Mouse (Mus musculus): ENCODE measurements at regions not wholly inside any gene's neighbourhood (a gene's known extent, or its start where the extent isn't known, plus 50 kb on each side); places are given as distances from the start of the nearest gene placed in this dataset.
A peak's percentile ranks its signal among the peaks of the same experiment; 100 is the strongest.
"Not testable (repeated sequence)": the region's sequence is repeated elsewhere in the genome, so short reads cannot be mapped to it uniquely, and the experiment has no call there.

DNA sequence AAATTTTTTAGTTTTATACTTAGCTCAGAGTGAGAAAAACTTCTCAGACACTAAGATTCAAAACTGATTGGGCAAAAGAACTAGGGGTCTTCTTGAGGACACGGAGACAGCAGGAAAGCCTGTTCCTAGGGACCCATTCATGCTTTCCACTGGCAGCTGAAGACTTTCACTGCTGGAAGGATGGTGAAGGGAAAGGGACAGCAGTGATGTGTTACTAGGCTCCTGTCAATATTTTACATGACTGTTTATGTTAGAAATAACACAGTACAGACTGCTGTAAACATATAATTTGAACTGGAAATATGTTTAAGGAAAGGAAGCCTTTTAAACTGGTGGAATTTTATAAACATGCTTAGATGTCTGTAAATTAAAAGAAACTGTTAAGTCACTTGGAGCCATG is 537.0 kb downstream of the Sema5a start:
- peak overlapping the region; percentile 32; the same call in 1 of the 2 replicates for H3K4me3 ChIP-seq (ENCODE audit: low read depth, low read length)
- H3K36me3 ChIP-seq (ENCODE audit: control insufficient read depth, insufficient read depth, low read length); H3K9me3 ChIP-seq (ENCODE audit: control insufficient read depth, low read length); H3K4me1 ChIP-seq (replicated peaks; ENCODE audit: control insufficient read depth, insufficient read depth); H3K9ac ChIP-seq (ENCODE audit: low read length); DNase-seq (ENCODE audit: low spot score); ATAC-seq (ENCODE audit: low FRiP score, low TSS enrichment); H3K27me3 ChIP-seq (ENCODE audit: control insufficient read depth, insufficient read depth, low read length); H3K27ac ChIP-seq (replicated peaks): not testable (repeated sequence)
- peak overlapping the region; percentile 55; the same call in 1 of the 2 replicates for H3K4me2 ChIP-seq (replicated peaks; ENCODE audit: low read depth)
- 39% methylated on average over 1 of the region's 1 CpGs for WGBS

- no peak overlapping the region for H3K4me2 ChIP-seq (replicated peaks; ENCODE audit: low read depth)
- no peak for DNase-seq (ENCODE audit: low spot score)
- TF ChIP-seq CTCF (IDR thresholded peaks at IDR 0.05; ENCODE audit: low read depth) (no peak), EP300 (optimal IDR thresholded peaks at IDR 0.05) (no peak)
- whole genome bisulfite sequencing = 83% methylated on average over 1 of the region's 1 CpGs
- ATAC-seq (ENCODE audit: low FRiP score, low TSS enrichment) = no peak
- 0 out of 2 replicates have a peak, but pooled peaks cover 7% of the 10 kb centered on the region for H3K36me3 ChIP-seq (ENCODE audit: control insufficient read depth, insufficient read depth, low read length)
- H3K4me1 ChIP-seq (replicated peaks; ENCODE audit: control insufficient read depth, insufficient read depth) = no peaks in the 10 kb centered on the region
- no peak overlapping the region for H3K27ac ChIP-seq (replicated peaks)
- H3K9ac ChIP-seq (ENCODE audit: low read length) = no peak overlapping the region
- H3K9me3 ChIP-seq (ENCODE audit: control insufficient read depth, low read length) = no peaks in the 10 kb centered on the region
- H3K4me3 ChIP-seq (ENCODE audit: low read depth, low read length) = no peak overlapping the region
- H3K27me3 ChIP-seq (ENCODE audit: control insufficient read depth, insufficient read depth, low read length) = no peaks in the 10 kb centered on the region
Observed at GRCm38 (mm10) chr15:32799222-32799621, 554.6 kb downstream of the Sema5a start.

GRCm38 (mm10) chr15:32810849-32811632 is 566.4 kb downstream of the Sema5a start:
- Histone ChIP-seq H3K27me3 (ENCODE audit: control insufficient read depth, insufficient read depth, low read length) (no peaks in the 10 kb centered on the region), H3K27ac (replicated peaks) (no peak overlapping the region), H3K4me2 (replicated peaks; ENCODE audit: low read depth) (no peak overlapping the region), H3K9me3 (ENCODE audit: control insufficient read depth, low read length) (no peaks in the 10 kb centered on the region), H3K4me1 (replicated peaks; ENCODE audit: control insufficient read depth, insufficient read depth) (no peaks in the 10 kb centered on the region), H3K36me3 (ENCODE audit: control insufficient read depth, insufficient read depth, low read length) (no peaks in the 10 kb centered on the region), H3K9ac (ENCODE audit: low read length) (no peak overlapping the region), H3K4me3 (ENCODE audit: low read depth, low read length) (no peak overlapping the region)
- ATAC-seq (ENCODE audit: low FRiP score, low TSS enrichment) (no peak), DNase-seq (ENCODE audit: low spot score) (no peak)
- TF ChIP-seq CTCF (IDR thresholded peaks at IDR 0.05; ENCODE audit: low read depth) = no peak
- no peak for TF ChIP-seq EP300 (optimal IDR thresholded peaks at IDR 0.05)
- WGBS = 53% methylated on average over 2 of the region's 2 CpGs

GRCm38 (mm10) chr15:32839966-32840365 is 595.4 kb downstream of the Sema5a start:
- ATAC-seq (ENCODE audit: low FRiP score, low TSS enrichment) (no peak), DNase-seq (ENCODE audit: low spot score) (no peak)
- Histone ChIP-seq H3K9me3 (ENCODE audit: control insufficient read depth, low read length) (no peaks in the 10 kb centered on the region), H3K4me2 (replicated peaks; ENCODE audit: low read depth) (no peak overlapping the region), H3K36me3 (ENCODE audit: control insufficient read depth, insufficient read depth, low read length) (no peaks in the 10 kb centered on the region), H3K4me3 (ENCODE audit: low read depth, low read length) (no peak overlapping the region), H3K9ac (ENCODE audit: low read length) (no peak overlapping the region), H3K4me1 (replicated peaks; ENCODE audit: control insufficient read depth, insufficient read depth) (no peaks in the 10 kb centered on the region), H3K27me3 (ENCODE audit: control insufficient read depth, insufficient read depth, low read length) (no peaks in the 10 kb centered on the region), H3K27ac (replicated peaks) (no peak overlapping the region)
- WGBS = 66% methylated on average over 1 of the region's 1 CpGs
- no peak for TF ChIP-seq EP300 (optimal IDR thresholded peaks at IDR 0.05)
- no peak for TF ChIP-seq CTCF (IDR thresholded peaks at IDR 0.05; ENCODE audit: low read depth)
